Mouse (Mus musculus) hindbrain, embryonic 11.5 days (tissue): ENCODE measurements around the gene Fam174b. TPM values are rescaled to one million over a fixed set of nuclear protein-coding genes. Genes with fewer than 3 reads are reported as not detected.

Experiments
- ATAC-seq: fragments of 200-750 bp; cut with Nextera tagmentation; 2 replicates; pipeline ENCODE4 v1.8.0; 2017; ENCODE audit warnings: mild to moderate bottlenecking, moderate TSS enrichment, moderate library complexity; ENCODE audit not compliant: low FRiP score
- DNase-seq: peaks from one replicate; pipeline ENCODE4 v3.0.0-alpha.2; 2015; ENCODE audit warnings: low spot score
- H3K27ac ChIP-seq: fragments of 300-500 bp; sonication (generic); 2 replicates; pipeline ENCODE4 v1.5.1; 2014; ENCODE audit warnings: mild to moderate bottlenecking, low read depth, low read length
- H3K27me3 ChIP-seq: fragments of 300-500 bp; sonication (generic); 2 replicates; pipeline ENCODE4 v1.6.1; 2014; ENCODE audit warnings: mild to moderate bottlenecking, low read length, moderate library complexity, mixed read lengths; ENCODE audit not compliant: control insufficient read depth, insufficient read depth
- H3K36me3 ChIP-seq: fragments of 300-500 bp; sonication (generic); 2 replicates; pipeline ENCODE4 v1.6.1; 2014; ENCODE audit warnings: mild to moderate bottlenecking, low read length, moderate library complexity, mixed read lengths; ENCODE audit not compliant: control insufficient read depth, insufficient read depth
- H3K4me1 ChIP-seq: fragments of 300-500 bp; sonication (generic); replicated peaks from 2 replicates; pipeline ENCODE4 v1.6.1; 2014; ENCODE audit warnings: low read length, mixed read lengths; ENCODE audit not compliant: control insufficient read depth, insufficient read depth
- H3K4me2 ChIP-seq: fragments of 300-500 bp; sonication (generic); replicated peaks from 2 replicates; pipeline ENCODE4 v1.6.1; 2014; ENCODE audit warnings: mild to moderate bottlenecking, low read depth, low read length
- H3K4me3 ChIP-seq: fragments of 300-500 bp; sonication (generic); 2 replicates; pipeline ENCODE4 v1.5.1; 2014; ENCODE audit warnings: low read depth, low read length
- H3K9ac ChIP-seq: fragments of 300-500 bp; sonication (generic); 2 replicates; pipeline ENCODE4 v1.6.1; 2014; ENCODE audit warnings: low read depth, low read length
- H3K9me3 ChIP-seq: fragments of 300-500 bp; sonication (generic); 2 replicates; pipeline ENCODE4 v1.6.1; 2016; ENCODE audit warnings: low read length; ENCODE audit not compliant: control insufficient read depth
- WGBS: fragments of 180-500 bp; shearing (Covaris S2); extraction: QIAGEN DNeasy Blood & Tissue Kit; methylation state at CpG from one replicate; pipeline ENCODE4 v1.1.7; 2014; 5-methylcytosine and 5-hydroxymethylcytosine counted together
- polyA plus RNA-seq: library from polyadenylated mRNA; unstranded; fragments of >200 nt; fragmentation: Nextera tagmentation; extraction: Ambion mirVana; gene quantifications from 2 replicates; pipeline ENCODE4 v1.2.1, GENCODE M21; 2014

The Fam174b gene
- polyA plus RNA-seq, 1 experiment from 2014 or later: 29.4 TPM

- H3K27me3 ChIP-seq: no peaks in the 10 kb centered on the region
- no peak for ATAC-seq
- 92% methylated on average over 4 of the region's 4 CpGs for WGBS
These were observed 45.7 kb downstream of the Fam174b start for GRCm38 (mm10) chr7:73785815-73786214.

GRCm38 (mm10) chr7:73787513-73787912, 47.4 kb downstream of the Fam174b start:
- 87% methylated on average over 8 of the region's 8 CpGs for WGBS
- Histone ChIP-seq H3K4me1 (no peaks in the 10 kb centered on the region), H3K4me3 (no peak overlapping the region), H3K27ac (no peak overlapping the region), H3K36me3 (no peaks in the 10 kb centered on the region), H3K27me3 (no peaks in the 10 kb centered on the region), H3K9ac (no peak overlapping the region), H3K4me2 (no peak overlapping the region), H3K9me3 (no peaks in the 10 kb centered on the region)
- no peak for ATAC-seq
- DNase-seq: no peak

More at GRCm38 (mm10) chr7:73785815-73786214, 45.7 kb downstream of the Fam174b start:
- Histone ChIP-seq H3K36me3 (no peaks in the 10 kb centered on the region), H3K4me2 (no peak overlapping the region), H3K27ac (no peak overlapping the region), H3K9ac (no peak overlapping the region), H3K4me3 (no peak overlapping the region), H3K4me1 (no peaks in the 10 kb centered on the region), H3K9me3 (no peaks in the 10 kb centered on the region)
- DNase-seq: no peak

GRCm38 (mm10) chr7:73791096-73791495, 51.0 kb downstream of the Fam174b start:
- ATAC-seq (no peak), DNase-seq (no peak)
- Histone ChIP-seq H3K27me3 (no peaks in the 10 kb centered on the region), H3K4me2 (no peak overlapping the region), H3K36me3 (no peaks in the 10 kb centered on the region), H3K9ac (no peak overlapping the region), H3K9me3 (no peaks in the 10 kb centered on the region), H3K27ac (no peak overlapping the region), H3K4me1 (no peaks in the 10 kb centered on the region), H3K4me3 (no peak overlapping the region)
- 83% methylated on average over 8 of the region's 8 CpGs for WGBS

- H3K4me3 ChIP-seq: no peak overlapping the region
- no peak for DNase-seq
- no peaks in the 10 kb centered on the region for H3K4me1 ChIP-seq
- H3K9me3 ChIP-seq: no peaks in the 10 kb centered on the region
- no peaks in the 10 kb centered on the region for H3K36me3 ChIP-seq
- WGBS: 84% methylated on average over 4 of the region's 4 CpGs
- no peak overlapping the region for H3K4me2 ChIP-seq
- ATAC-seq: no peak
- H3K27ac ChIP-seq: no peak overlapping the region
- H3K27me3 ChIP-seq: no peaks in the 10 kb centered on the region
- H3K9ac ChIP-seq: no peak overlapping the region
These were observed 52.1 kb downstream of the Fam174b start for GRCm38 (mm10) chr7:73792155-73792554.

- H3K9me3 ChIP-seq: no peaks in the 10 kb centered on the region
- H3K9ac ChIP-seq: no peak overlapping the region
- WGBS: 79% methylated on average over 3 of the region's 3 CpGs
- no peak for DNase-seq
- ATAC-seq: no peak
- no peak overlapping the region for H3K27ac ChIP-seq
- H3K4me3 ChIP-seq: no peak overlapping the region
- H3K4me2 ChIP-seq: no peak overlapping the region
- no peaks in the 10 kb centered on the region for H3K4me1 ChIP-seq
- H3K36me3 ChIP-seq: no peaks in the 10 kb centered on the region
- no peaks in the 10 kb centered on the region for H3K27me3 ChIP-seq
These were observed 52.5 kb downstream of the Fam174b start for GRCm38 (mm10) chr7:73792641-73793040.

- Histone ChIP-seq H3K4me2 (no peak overlapping the region), H3K4me3 (no peak overlapping the region), H3K4me1 (no peaks in the 10 kb centered on the region), H3K9ac (no peak overlapping the region), H3K36me3 (no peaks in the 10 kb centered on the region), H3K27ac (no peak overlapping the region), H3K27me3 (no peaks in the 10 kb centered on the region), H3K9me3 (no peaks in the 10 kb centered on the region)
- WGBS: 70% methylated on average over 2 of the region's 2 CpGs
- ATAC-seq (no peak), DNase-seq (no peak)
These were observed 69.2 kb downstream of the Fam174b start for GRCm38 (mm10) chr7:73809261-73809660.

- Histone ChIP-seq H3K4me3 (no peak overlapping the region), H3K27ac (no peak overlapping the region), H3K4me1 (no peaks in the 10 kb centered on the region), H3K27me3 (no peaks in the 10 kb centered on the region), H3K9me3 (no peaks in the 10 kb centered on the region), H3K36me3 (no peaks in the 10 kb centered on the region), H3K4me2 (no peak overlapping the region), H3K9ac (no peak overlapping the region)
- 82% methylated on average over 7 of the region's 7 CpGs for WGBS
- DNase-seq (no peak), ATAC-seq (no peak)
These were observed 71.3 kb downstream of the Fam174b start for GRCm38 (mm10) chr7:73811439-73811838.

GRCm38 (mm10) chr7:73812176-73812575, 72.1 kb downstream of the Fam174b start:
- Histone ChIP-seq H3K4me1 (no peaks in the 10 kb centered on the region), H3K9ac (no peak overlapping the region), H3K27ac (no peak overlapping the region), H3K4me3 (no peak overlapping the region), H3K36me3 (no peaks in the 10 kb centered on the region), H3K27me3 (no peaks in the 10 kb centered on the region), H3K9me3 (no peaks in the 10 kb centered on the region), H3K4me2 (no peak overlapping the region)
- DNase-seq (no peak), ATAC-seq (no peak)
- whole genome bisulfite sequencing: 85% methylated on average over 6 of the region's 6 CpGs

GRCm38 (mm10) chr7:73813887-73814286, 73.8 kb downstream of the Fam174b start:
- ATAC-seq: no peak
- H3K36me3 ChIP-seq: no peaks in the 10 kb centered on the region
- no peaks in the 10 kb centered on the region for H3K27me3 ChIP-seq
- H3K4me3 ChIP-seq: no peak overlapping the region
- no peak overlapping the region for H3K9ac ChIP-seq
- WGBS: 80% methylated on average over 4 of the region's 4 CpGs
- H3K4me2 ChIP-seq: no peak overlapping the region
- H3K9me3 ChIP-seq: no peaks in the 10 kb centered on the region
- no peak overlapping the region for H3K27ac ChIP-seq
- no peak for DNase-seq
- H3K4me1 ChIP-seq: no peaks in the 10 kb centered on the region
